Mouse (Mus musculus) thymus, postnatal 36 days (tissue): ENCODE measurements around the gene Mdm2.
"Not testable (repeated sequence)": the region's sequence is repeated elsewhere in the genome, so short reads cannot be mapped to it uniquely, and the experiment has no call there.

Experiments used
- DNase-seq, 2 experiments: peaks; one replicate each; pipeline ENCODE4 v3.0.0; 2022; ENCODE audit warnings: mixed read lengths in 2 of 2

Mdm2 gene

GRCm38 (mm10) chr10:117731244-117732101 is 20.9 kb upstream of the Mdm2 start:
- DNase-seq, result peak; percentile 72 to 77

- no peak for DNase-seq
Observed at GRCm38 (mm10) chr10:117730637-117731203, 20.2 kb upstream of the Mdm2 start.

- no peak for DNase-seq
Observed at GRCm38 (mm10) chr10:117730140-117730539, 19.6 kb upstream of the Mdm2 start.

GRCm38 (mm10) chr10:117729139-117729814 is 18.7 kb upstream of the Mdm2 start:
- DNase-seq, result no peak

GRCm38 (mm10) chr10:117728574-117728973 is 18.0 kb upstream of the Mdm2 start:
- no peak for DNase-seq

- DNase-seq, result no peak
Observed at GRCm38 (mm10) chr10:117727518-117728110, 17.1 kb upstream of the Mdm2 start.

GRCm38 (mm10) chr10:117726888-117727385 is 16.4 kb upstream of the Mdm2 start:
- DNase-seq, result no peak

- DNase-seq, result no peak
Observed at GRCm38 (mm10) chr10:117726350-117726749, 15.8 kb upstream of the Mdm2 start.

GRCm38 (mm10) chr10:117725671-117726070 is 15.1 kb upstream of the Mdm2 start:
- no peak for DNase-seq

GRCm38 (mm10) chr10:117724804-117725361 is 14.3 kb upstream of the Mdm2 start:
- DNase-seq, result no peak

GRCm38 (mm10) chr10:117724136-117724718 is 13.7 kb upstream of the Mdm2 start:
- DNase-seq, result no peak

GRCm38 (mm10) chr10:117718161-117719119 is 7.9 kb upstream of the Mdm2 start:
- DNase-seq, result no peak

- no peak for DNase-seq
Observed at GRCm38 (mm10) chr10:117717583-117717982, 7.0 kb upstream of the Mdm2 start.

GRCm38 (mm10) chr10:117716686-117717085 is 6.1 kb upstream of the Mdm2 start:
- no peak for DNase-seq

GRCm38 (mm10) chr10:117715654-117716053 is 5.1 kb upstream of the Mdm2 start:
- DNase-seq, result not testable (repeated sequence)

- no peak for DNase-seq
Observed at GRCm38 (mm10) chr10:117714928-117715500, 4.5 kb upstream of the Mdm2 start.

GRCm38 (mm10) chr10:117714048-117714545 is 3.5 kb upstream of the Mdm2 start:
- DNase-seq, result no peak

- DNase-seq, result no peak
Observed at GRCm38 (mm10) chr10:117713466-117713865, 2.9 kb upstream of the Mdm2 start.

- no peak for DNase-seq
Observed at GRCm38 (mm10) chr10:117712871-117713270, 2.3 kb upstream of the Mdm2 start.

GRCm38 (mm10) chr10:117712191-117712754 is 1.7 kb upstream of the Mdm2 start:
- DNase-seq, result no peak
